Mouse (Mus musculus): Measurements from ENCODE around the gene Atp13a3. TPM values are rescaled to one million over a fixed set of nuclear protein-coding genes. Genes with fewer than 3 reads are reported as not detected.

Gene Atp13a3
- polyA plus RNA-seq, 1 experiment = 8.9 TPM

DNA sequence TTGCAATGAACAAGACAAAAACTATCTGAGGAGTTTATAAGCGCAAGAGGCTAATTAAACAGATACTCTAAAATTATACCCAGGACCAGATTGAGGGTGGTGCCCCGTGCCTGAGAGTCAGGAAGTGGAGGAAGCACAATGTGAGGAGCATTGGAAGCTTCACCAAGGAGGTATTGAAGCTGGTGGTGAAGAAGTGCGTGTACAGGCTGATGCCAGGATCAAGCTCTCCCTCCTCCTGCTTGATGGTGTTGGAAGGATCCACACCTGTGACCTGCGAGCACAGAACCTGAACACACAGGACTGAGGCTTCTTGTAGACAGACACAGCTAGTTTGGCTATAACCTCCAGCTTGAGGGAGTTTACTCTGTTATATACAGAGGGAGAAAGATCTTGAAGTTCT, 99.7 kb downstream of the Atp13a3 start:
- H3K27ac ChIP-seq (ENCODE audit: control insufficient read depth, insufficient read depth, low read depth, low read length) = no peak overlapping the region

DNA sequence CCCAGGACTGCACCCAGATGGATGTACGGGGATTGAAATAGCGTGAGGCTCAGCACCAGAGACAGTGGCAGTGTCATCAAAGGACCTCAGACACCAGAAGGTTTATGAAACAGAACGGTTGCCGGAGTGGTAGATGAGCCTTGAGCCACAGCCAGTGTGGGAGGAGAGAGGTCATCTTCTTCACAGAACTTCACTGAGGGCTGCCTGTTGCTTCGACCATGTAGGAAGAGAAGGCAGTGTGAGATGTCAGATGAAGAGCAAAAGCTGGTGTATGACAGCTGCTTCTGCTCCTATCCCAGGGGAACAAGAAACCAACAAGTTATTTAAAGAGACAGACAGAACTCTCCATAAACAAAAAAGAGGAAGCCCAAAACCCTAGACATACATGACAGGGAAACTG, 101.5 kb downstream of the Atp13a3 start:
- Histone ChIP-seq H3K4me1 (ENCODE audit: control insufficient read depth, insufficient read depth, low read length) (peaks cover 24% of the 10 kb centered on the region), H3K27ac (ENCODE audit: control insufficient read depth, insufficient read depth, low read depth, low read length) (no peak overlapping the region), H3K4me3 (ENCODE audit: control insufficient read depth, low read depth, low read length) (no peak overlapping the region), H3K27me3 (ENCODE audit: control insufficient read depth, insufficient read depth, low read length) (no peaks in the 10 kb centered on the region), H3K36me3 (ENCODE audit: control insufficient read depth, insufficient read depth, low read length) (no peaks in the 10 kb centered on the region)
- TF ChIP-seq CTCF (IDR thresholded peaks at IDR 0.05; ENCODE audit: control insufficient read depth, insufficient read depth, insufficient replicate concordance, low read depth, low read length) (no peak), POLR2A (IDR thresholded peaks at IDR 0.05; ENCODE audit: control insufficient read depth, low read depth, low read length) (no peak)

More for the DNA sequence above, 99.7 kb downstream of the Atp13a3 start:
- peaks cover 26% of the 10 kb centered on the region for H3K4me1 ChIP-seq (ENCODE audit: control insufficient read depth, insufficient read depth, low read length)
- TF ChIP-seq POLR2A (IDR thresholded peaks at IDR 0.05; ENCODE audit: control insufficient read depth, low read depth, low read length) (no peak), CTCF (IDR thresholded peaks at IDR 0.05; ENCODE audit: control insufficient read depth, insufficient read depth, insufficient replicate concordance, low read depth, low read length) (no peak)
- no peak overlapping the region for H3K4me3 ChIP-seq (ENCODE audit: control insufficient read depth, low read depth, low read length)
- no peaks in the 10 kb centered on the region for H3K27me3 ChIP-seq (ENCODE audit: control insufficient read depth, insufficient read depth, low read length)
- no peaks in the 10 kb centered on the region for H3K36me3 ChIP-seq (ENCODE audit: control insufficient read depth, insufficient read depth, low read length)

DNA sequence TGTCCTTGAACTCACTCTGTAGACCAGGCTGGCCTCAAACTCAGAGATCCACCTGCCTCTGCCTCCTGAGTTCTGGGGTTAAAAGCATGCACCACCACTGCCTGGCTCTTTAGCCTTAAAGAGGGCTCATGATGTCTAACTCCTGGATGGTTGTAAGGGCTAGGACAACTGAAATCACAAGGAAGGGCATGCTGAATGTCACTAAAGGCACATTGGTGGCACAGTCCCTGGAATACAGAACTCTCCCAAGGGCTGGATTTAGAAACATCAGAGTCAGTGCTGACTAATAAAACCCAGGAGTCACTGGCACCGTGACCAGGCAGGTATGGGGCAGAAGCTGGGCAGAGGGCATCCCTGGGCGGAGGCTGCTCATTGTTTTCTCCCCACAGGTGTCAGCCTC, 102.4 kb downstream of the Atp13a3 start:
- H3K4me1 ChIP-seq (ENCODE audit: control insufficient read depth, insufficient read depth, low read length) = peaks cover 19% of the 10 kb centered on the region
- TF ChIP-seq CTCF (IDR thresholded peaks at IDR 0.05; ENCODE audit: control insufficient read depth, insufficient read depth, insufficient replicate concordance, low read depth, low read length) (no peak), POLR2A (IDR thresholded peaks at IDR 0.05; ENCODE audit: control insufficient read depth, low read depth, low read length) (no peak)
- H3K4me3 ChIP-seq (ENCODE audit: control insufficient read depth, low read depth, low read length) = no peak overlapping the region
- no peak overlapping the region for H3K27ac ChIP-seq (ENCODE audit: control insufficient read depth, insufficient read depth, low read depth, low read length)
- H3K36me3 ChIP-seq (ENCODE audit: control insufficient read depth, insufficient read depth, low read length) = no peaks in the 10 kb centered on the region
- H3K27me3 ChIP-seq (ENCODE audit: control insufficient read depth, insufficient read depth, low read length) = no peaks in the 10 kb centered on the region

DNA sequence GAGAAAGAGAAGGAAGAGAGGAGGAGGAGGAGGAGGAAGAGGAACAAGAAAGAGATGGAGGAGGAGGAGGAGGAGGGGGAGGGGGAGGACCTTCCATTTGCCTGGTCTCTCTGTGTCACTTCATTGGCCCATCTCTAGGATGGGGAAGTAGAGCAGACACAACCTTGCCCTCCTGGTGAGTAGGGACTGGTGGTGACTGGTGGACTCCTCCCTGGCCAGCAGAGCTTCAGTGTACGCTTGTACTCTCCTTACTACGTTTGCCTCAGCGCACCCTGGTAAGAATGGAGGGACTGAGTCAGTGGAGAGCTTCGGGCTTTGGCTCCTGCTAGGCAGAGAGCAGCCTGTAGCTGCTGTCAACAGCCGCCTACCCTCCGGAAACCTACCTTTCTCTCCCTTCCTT, 103.1 kb downstream of the Atp13a3 start:
- H3K27me3 ChIP-seq (ENCODE audit: control insufficient read depth, insufficient read depth, low read length) = no peaks in the 10 kb centered on the region
- TF ChIP-seq CTCF (IDR thresholded peaks at IDR 0.05; ENCODE audit: control insufficient read depth, insufficient read depth, insufficient replicate concordance, low read depth, low read length) (no peak), POLR2A (IDR thresholded peaks at IDR 0.05; ENCODE audit: control insufficient read depth, low read depth, low read length) (no peak)

DNA sequence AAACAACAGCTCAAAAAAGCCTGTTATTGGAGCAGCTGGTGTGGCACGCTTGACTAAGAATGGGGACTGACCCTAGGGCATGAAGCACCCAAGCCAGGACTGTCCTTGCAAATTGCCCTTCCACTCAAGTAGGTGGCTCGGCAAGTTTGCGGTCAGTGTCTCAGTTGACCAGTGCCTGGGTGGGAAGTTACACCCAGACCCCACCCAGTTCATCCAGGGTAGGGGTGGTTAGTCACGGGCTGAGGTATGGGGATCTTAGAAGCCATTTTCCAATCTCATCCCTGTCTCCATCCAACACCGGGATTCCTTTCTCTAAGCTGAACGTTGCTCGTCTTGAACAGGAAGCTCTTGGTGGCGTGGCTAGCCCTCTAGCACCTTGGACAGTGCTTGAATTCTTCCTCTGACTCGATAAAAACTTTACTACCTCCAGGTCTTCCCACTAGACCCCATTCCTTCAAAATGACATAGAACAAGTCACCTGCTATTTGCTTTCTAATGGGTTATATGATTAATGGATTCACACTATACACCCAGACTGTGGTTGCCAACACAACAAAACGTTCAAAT, 106.0 kb downstream of the Atp13a3 start:
- no peak overlapping the region for H3K27ac ChIP-seq (ENCODE audit: control insufficient read depth, insufficient read depth, low read depth, low read length)
- no peak overlapping the region for H3K4me3 ChIP-seq (ENCODE audit: control insufficient read depth, low read depth, low read length)
- H3K27me3 ChIP-seq (ENCODE audit: control insufficient read depth, insufficient read depth, low read length) = no peaks in the 10 kb centered on the region
- TF ChIP-seq POLR2A (IDR thresholded peaks at IDR 0.05; ENCODE audit: control insufficient read depth, low read depth, low read length) = no peak
- no peak for TF ChIP-seq CTCF (IDR thresholded peaks at IDR 0.05; ENCODE audit: control insufficient read depth, insufficient read depth, insufficient replicate concordance, low read depth, low read length)
- H3K4me1 ChIP-seq (ENCODE audit: control insufficient read depth, insufficient read depth, low read length) = peaks cover 4% of the 10 kb centered on the region; the same call in 1 of the 2 replicates
- H3K36me3 ChIP-seq (ENCODE audit: control insufficient read depth, insufficient read depth, low read length) = no peaks in the 10 kb centered on the region

More for the DNA sequence above, 103.1 kb downstream of the Atp13a3 start:
- Histone ChIP-seq H3K4me3 (ENCODE audit: control insufficient read depth, low read depth, low read length) (no peak overlapping the region), H3K27ac (ENCODE audit: control insufficient read depth, insufficient read depth, low read depth, low read length) (no peak overlapping the region), H3K4me1 (ENCODE audit: control insufficient read depth, insufficient read depth, low read length) (peaks cover 13% of the 10 kb centered on the region), H3K36me3 (ENCODE audit: control insufficient read depth, insufficient read depth, low read length) (no peaks in the 10 kb centered on the region)

DNA sequence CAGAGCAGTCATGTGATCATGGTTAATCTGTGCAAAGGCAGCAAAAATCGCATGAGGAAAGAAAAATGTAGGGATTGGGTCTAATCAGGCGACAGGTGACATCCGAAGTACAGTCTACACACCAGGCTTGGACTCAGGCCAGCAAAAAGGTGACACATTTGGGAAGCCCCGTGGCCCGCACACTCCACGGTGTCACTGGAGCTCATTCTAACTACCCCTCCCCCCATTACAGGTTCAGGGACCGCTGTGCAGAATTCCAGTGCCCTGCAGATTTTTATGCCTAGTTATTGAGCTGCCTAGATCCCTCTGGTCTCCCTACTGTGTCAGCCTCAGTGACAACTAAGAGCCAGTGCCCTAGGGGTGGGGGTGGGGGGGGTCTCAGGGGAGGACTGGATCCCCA, 108.3 kb downstream of the Atp13a3 start:
- H3K36me3 ChIP-seq (ENCODE audit: control insufficient read depth, insufficient read depth, low read length) = no peaks in the 10 kb centered on the region
- H3K4me3 ChIP-seq (ENCODE audit: control insufficient read depth, low read depth, low read length) = no peak overlapping the region
- no peaks in the 10 kb centered on the region for H3K27me3 ChIP-seq (ENCODE audit: control insufficient read depth, insufficient read depth, low read length)
- TF ChIP-seq CTCF (IDR thresholded peaks at IDR 0.05; ENCODE audit: control insufficient read depth, insufficient read depth, insufficient replicate concordance, low read depth, low read length) = no peak
- H3K4me1 ChIP-seq (ENCODE audit: control insufficient read depth, insufficient read depth, low read length) = no peaks in the 10 kb centered on the region
- H3K27ac ChIP-seq (ENCODE audit: control insufficient read depth, insufficient read depth, low read depth, low read length) = no peak overlapping the region

DNA sequence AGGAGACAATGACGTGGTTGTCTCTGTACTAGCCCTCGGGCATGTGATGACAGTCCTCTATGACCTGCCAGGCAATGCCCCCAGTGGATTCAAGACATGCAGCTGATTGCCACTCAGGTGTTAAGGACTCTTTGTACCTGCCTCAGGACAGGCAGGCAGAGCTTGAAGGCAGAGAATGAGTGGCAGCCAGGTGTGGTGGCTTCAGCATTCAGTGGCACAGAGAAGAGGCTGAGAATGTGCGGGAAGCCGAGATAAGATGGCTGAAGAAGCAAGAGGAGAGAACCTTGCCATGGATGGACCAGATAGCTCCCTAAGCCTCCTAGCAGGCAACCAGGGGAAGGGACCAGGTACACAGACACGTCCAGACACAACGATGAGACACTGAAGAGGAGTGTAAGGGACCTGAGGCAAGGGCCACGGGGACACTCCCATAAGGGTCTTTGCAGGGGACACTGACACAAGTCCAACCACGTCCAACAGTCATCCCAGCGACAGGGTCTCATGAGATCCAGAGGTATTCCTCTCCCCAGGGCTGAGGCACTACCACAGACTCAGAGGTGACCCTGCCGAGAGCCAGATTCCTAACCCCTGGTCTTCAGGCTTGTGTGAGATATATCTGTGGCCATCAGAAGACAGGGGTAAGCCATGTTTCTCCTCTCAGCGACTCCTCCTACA, 109.0 kb downstream of the Atp13a3 start:
- H3K27ac ChIP-seq (ENCODE audit: control insufficient read depth, insufficient read depth, low read depth, low read length) = no peak overlapping the region

More for the DNA sequence above, 109.0 kb downstream of the Atp13a3 start:
- no peak overlapping the region for H3K4me3 ChIP-seq (ENCODE audit: control insufficient read depth, low read depth, low read length)
- H3K27me3 ChIP-seq (ENCODE audit: control insufficient read depth, insufficient read depth, low read length) = no peaks in the 10 kb centered on the region
- no peaks in the 10 kb centered on the region for H3K36me3 ChIP-seq (ENCODE audit: control insufficient read depth, insufficient read depth, low read length)
- TF ChIP-seq CTCF (IDR thresholded peaks at IDR 0.05; ENCODE audit: control insufficient read depth, insufficient read depth, insufficient replicate concordance, low read depth, low read length) (no peak), POLR2A (IDR thresholded peaks at IDR 0.05; ENCODE audit: control insufficient read depth, low read depth, low read length) (no peak)
- no peaks in the 10 kb centered on the region for H3K4me1 ChIP-seq (ENCODE audit: control insufficient read depth, insufficient read depth, low read length)
